ENCODE assay signal across 8 mouse cellular contexts in the genomic region with DNA sequence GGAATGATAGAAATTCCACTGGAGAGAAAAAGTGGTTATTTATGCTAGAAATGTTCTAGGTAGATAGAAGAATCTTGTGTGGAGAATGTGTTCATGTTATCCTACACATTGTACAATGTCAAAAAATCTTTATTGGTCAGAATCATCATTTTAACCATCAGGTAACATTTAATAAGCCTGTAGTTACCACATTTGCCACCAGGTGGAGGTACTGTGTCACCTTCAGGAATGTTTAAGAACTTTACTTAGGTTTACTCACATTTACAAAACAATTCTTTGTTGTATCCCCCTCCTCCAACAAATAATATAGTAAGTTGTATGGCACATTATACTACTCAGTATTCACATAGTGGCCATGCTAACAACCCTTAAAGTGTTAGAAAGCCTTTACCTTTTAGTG. TPM values are rescaled to one million over a fixed set of nuclear protein-coding genes. Genes with fewer than 3 reads are reported as not detected.
DNase-seq lines count a peak whose midpoint lies in the region; ATAC-seq and TF ChIP-seq lines count a peak whose summit lies in the region.

No protein-coding gene starts in this region.

- no peaks in the 10 kb centered on the region for H3K9me3 ChIP-seq in hindbrain, embryonic 14.5 days (ENCODE audit: control insufficient read depth, low read length)
- no peaks in the 10 kb centered on the region for H3K9me3 ChIP-seq in hindbrain, embryonic 12.5 days (replicated peaks)

- no peak overlapping the region for H3K27ac ChIP-seq in hindbrain, embryonic 14.5 days
- H3K27ac ChIP-seq in hindbrain, embryonic 12.5 days = no peak overlapping the region
- H3K27ac ChIP-seq in thymus, adult 2 months (ENCODE audit: control insufficient read depth, insufficient read depth, low read length) = no peak overlapping the region

- TF ChIP-seq CTCF in thymus, adult 2 months (IDR thresholded peaks at IDR 0.05; ENCODE audit: borderline replicate concordance, control insufficient read depth, extremely low read depth, insufficient read depth, low read length, poor library complexity) = no peak

- TF ChIP-seq POLR2A in thymus, adult 2 months (IDR thresholded peaks at IDR 0.05; ENCODE audit: control insufficient read depth, extremely low read depth, insufficient read depth, low read length, poor library complexity) = no peak

- no peaks in the 10 kb centered on the region for H3K4me1 ChIP-seq in hindbrain, embryonic 14.5 days (replicated peaks; ENCODE audit: control insufficient read depth, insufficient read depth, low read length)
- H3K4me1 ChIP-seq in hindbrain, embryonic 12.5 days = no peaks in the 10 kb centered on the region
- no peaks in the 10 kb centered on the region for H3K4me1 ChIP-seq in thymus, adult 2 months (replicated peaks; ENCODE audit: control insufficient read depth, insufficient read depth, low read length)

- intact Hi-C loops in left cerebral cortex, postnatal 14 days (cut with DNase I) = no loop called here

- no peak overlapping the region for H3K9ac ChIP-seq in hindbrain, embryonic 14.5 days
- no peak overlapping the region for H3K9ac ChIP-seq in hindbrain, embryonic 12.5 days

- no peaks in the 10 kb centered on the region for H3K27me3 ChIP-seq in hindbrain, embryonic 14.5 days (ENCODE audit: control insufficient read depth, insufficient read depth, low read length)
- H3K27me3 ChIP-seq in hindbrain, embryonic 12.5 days = no peaks in the 10 kb centered on the region
- no peaks in the 10 kb centered on the region for H3K27me3 ChIP-seq in thymus, adult 2 months (ENCODE audit: control insufficient read depth, insufficient read depth, low read length)

- peaks cover 73% of the 10 kb centered on the region for H3K36me3 ChIP-seq in hindbrain, embryonic 14.5 days (replicated peaks; ENCODE audit: control insufficient read depth, insufficient read depth)
- H3K36me3 ChIP-seq in hindbrain, embryonic 12.5 days = peaks cover 42% of the 10 kb centered on the region
- H3K36me3 ChIP-seq in thymus, adult 2 months (ENCODE audit: control insufficient read depth, insufficient read depth, low read length) = peaks cover 56% of the 10 kb centered on the region

- no peak for ATAC-seq in hindbrain, embryonic 14.5 days (ENCODE audit: low FRiP score)
- no peak for ATAC-seq in hindbrain, embryonic 12.5 days (ENCODE audit: low FRiP score)

- peak; percentile 74 for DNase-seq in hindbrain, embryonic 14.5 days (ENCODE audit: low spot score)
- DNase-seq in thymus, adult 2 months = peak; percentile 35
- DNase-seq in thymus, postnatal 36 days = no peak
- peak; percentile 58 for DNase-seq in c-Kit-positive CD71-positive TER-119-positive erythroid progenitor cells, embryonic 14.5 days (ENCODE audit: low spot score)
- peak; percentile 43 to 66 for DNase-seq in left cerebral cortex, postnatal 14 days (ENCODE audit: low spot score in 2 of 2)
- DNase-seq in urinary bladder, postnatal 10 days (ENCODE audit: low spot score) = no peak
- DNase-seq in ovary, postnatal 10 days (ENCODE audit: low spot score) = no peak

- H3K4me3 ChIP-seq in hindbrain, embryonic 14.5 days (replicated peaks; ENCODE audit: low read length) = no peak overlapping the region
- H3K4me3 ChIP-seq in hindbrain, embryonic 12.5 days = no peak overlapping the region
- no peak overlapping the region for H3K4me3 ChIP-seq in thymus, adult 2 months (ENCODE audit: control insufficient read depth, insufficient read depth, low read length)

- no peak overlapping the region for H3K4me2 ChIP-seq in hindbrain, embryonic 14.5 days (replicated peaks)
- H3K4me2 ChIP-seq in hindbrain, embryonic 12.5 days (replicated peaks) = no peak overlapping the region

RNA-seq across cellular contexts. Expression of gene Ttc27, which starts 44.3 kb away (rescaled TPM):
- 20.9 and 21.2 TPM in 2 replicates for polyA plus RNA-seq in hindbrain, embryonic 14.5 days (2014; fragmentation: Nextera tagmentation; extraction: Ambion mirVana)
- 22.2 and 23.0 TPM in 2 replicates for polyA plus RNA-seq in hindbrain, embryonic 12.5 days (2016; fragmentation: Nextera tagmentation; extraction: Ambion mirVana)
- polyA plus RNA-seq in thymus, adult 2 months (2012; rRNA removed) = 6.1 and 6.7 TPM in 2 replicates
- total RNA-seq in left cerebral cortex, postnatal 14 days (2021) = 10 to 100 TPM; 25.3 to 27.1 TPM

Comparison
In these comparisons a context has a peak if more than half of its experiments do, and no peak if none do; other contexts are left out.
1. DNase-seq: peak in hindbrain, embryonic 14.5 days (single experiment), thymus, adult 2 months (single experiment), c-Kit-positive CD71-positive TER-119-positive erythroid progenitor cells, embryonic 14.5 days (single experiment) and left cerebral cortex, postnatal 14 days (2 of 2); none in thymus, postnatal 36 days (0 of 2), urinary bladder, postnatal 10 days (single experiment) and ovary, postnatal 10 days (single experiment).